Mouse (Mus musculus) G1E (cell line): ENCODE data around the gene Phyhipl.

ENCODE experiments used
- CTCF ChIP-seq: IDR thresholded peaks from 2 replicates; pipeline ENCODE4 v1.5.1; 2012; ENCODE audit warnings: low read depth, low read length, inconsistent platforms, mixed read lengths
- GATA1 ChIP-seq: IDR thresholded peaks from 2 replicates; pipeline ENCODE4 v1.6.1; 2012; ENCODE audit warnings: borderline replicate concordance, low read length, inconsistent platforms, mixed read lengths
- GATA2 ChIP-seq: IDR thresholded peaks from 2 replicates; pipeline ENCODE4 v1.6.1; 2012; ENCODE audit warnings: low read depth, low read length, inconsistent platforms, borderline replicate concordance
- POLR2AphosphoS5 ChIP-seq: IDR thresholded peaks from 2 replicates; pipeline ENCODE4 v1.6.1; 2012; ENCODE audit warnings: low read depth, low read length, inconsistent platforms; ENCODE audit not compliant: insufficient replicate concordance

DNA sequence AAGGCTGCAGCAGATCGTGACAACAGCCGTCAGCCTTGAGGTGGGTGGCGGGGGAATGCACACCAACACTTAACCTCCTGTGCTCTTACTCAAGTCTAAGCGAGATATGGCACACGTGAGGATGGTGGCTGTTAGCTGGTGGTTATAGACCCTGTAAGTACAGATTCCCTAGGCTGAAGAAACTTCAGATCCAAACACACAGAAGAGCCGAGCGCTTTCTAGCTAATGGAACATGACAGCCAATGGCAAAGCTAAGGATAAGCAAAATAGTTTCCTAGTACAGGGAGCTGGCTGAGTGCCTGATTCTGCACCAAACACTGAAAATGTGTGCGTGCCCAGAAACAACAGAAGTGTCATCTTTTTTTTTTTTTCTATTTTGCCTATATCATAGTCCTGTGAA is 33.1 kb upstream of the Phyhipl start:
- TF ChIP-seq CTCF (no peak), POLR2AphosphoS5 (no peak), GATA1 (no peak), GATA2 (no peak)
